Mouse (Mus musculus) bone marrow macrophage, adult 2 months (primary cell): ENCODE measurements at regions not wholly inside any gene's neighbourhood (a gene's known extent, or its start where the extent isn't known, plus 50 kb on each side); places are given as distances from the start of the nearest gene placed in this dataset.

Source experiments
- CTCF ChIP-seq: IDR thresholded peaks from 2 replicates; pipeline ENCODE4 v1.5.1; 2012; ENCODE audit warnings: low read depth, mild to moderate bottlenecking, low read length, moderate library complexity
- POLR2A ChIP-seq: IDR thresholded peaks from 2 replicates; pipeline ENCODE4 v1.6.1; 2012; ENCODE audit warnings: mild to moderate bottlenecking, low read depth, low read length, borderline replicate concordance

GRCm38 (mm10) chr3:107823177-107823576 is 53.9 kb upstream of the Eps8l3 start:
- TF ChIP-seq POLR2A (no peak), CTCF (no peak)
